In the genomic region with DNA sequence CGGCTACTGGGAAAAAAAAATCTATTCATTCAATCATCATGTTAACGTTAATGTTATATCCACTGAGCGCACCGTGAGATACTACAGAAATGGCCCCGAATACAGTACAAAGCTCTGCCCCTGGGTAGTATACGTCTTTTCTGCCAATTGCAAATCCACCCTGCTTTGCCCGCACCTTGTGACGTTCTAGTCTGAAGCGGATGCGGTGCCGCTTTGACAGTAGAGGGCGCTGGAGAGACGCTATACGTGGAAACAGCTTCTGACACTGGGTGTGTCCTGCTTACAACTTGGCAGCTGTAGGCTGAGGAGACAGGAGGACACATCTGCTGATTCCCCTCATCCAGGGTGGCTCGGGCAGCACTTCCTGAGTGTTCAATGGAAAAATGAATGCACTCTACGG, we compare ENCODE assay signal across 9 mouse cellular contexts.
DNase-seq lines count a peak whose midpoint lies in the region; ATAC-seq lines count a peak whose summit lies in the region.
"Had no signal": no experiment of that assay in that cellular context is flagged by ENCODE, and none has a peak within 500 bp of the region (broad histone marks: within the 10 kb centered on the region; RNA-seq: fewer than 3 reads in every experiment).

No protein-coding gene starts in this region.

- no peak overlapping the region for H3K9ac ChIP-seq in forebrain, embryonic 11.5 days (ENCODE audit: low read length)
- H3K9ac ChIP-seq in heart, embryonic 15.5 days = peak overlapping the region; percentile 33; the same call in 1 of the 2 replicates
- no peak overlapping the region for H3K9ac ChIP-seq in liver, embryonic 13.5 days
- H3K9ac ChIP-seq in neural tube, embryonic 13.5 days = no peak overlapping the region

- 10% methylated on average over 16 of the region's 16 CpGs for WGBS in forebrain, embryonic 11.5 days
- WGBS in heart, embryonic 15.5 days = 7% methylated on average over 16 of the region's 16 CpGs
- WGBS in liver, embryonic 13.5 days (ENCODE audit: insufficient replicate concordance) = 9% methylated on average over 16 of the region's 16 CpGs
- WGBS in neural tube, embryonic 13.5 days = 7% methylated on average over 16 of the region's 16 CpGs

- no peaks in the 10 kb centered on the region for H3K27me3 ChIP-seq in forebrain, embryonic 11.5 days (ENCODE audit: control insufficient read depth, insufficient read depth, low read length)
- H3K27me3 ChIP-seq in heart, embryonic 15.5 days = no peaks in the 10 kb centered on the region
- H3K27me3 ChIP-seq in liver, embryonic 13.5 days = no peaks in the 10 kb centered on the region
- H3K27me3 ChIP-seq in neural tube, embryonic 13.5 days = no peaks in the 10 kb centered on the region

- no peak overlapping the region for H3K27ac ChIP-seq in forebrain, embryonic 11.5 days (ENCODE audit: low read depth, low read length)
- H3K27ac ChIP-seq in heart, embryonic 15.5 days = no peak overlapping the region
- H3K27ac ChIP-seq in liver, embryonic 13.5 days = no peak overlapping the region
- no peak overlapping the region for H3K27ac ChIP-seq in neural tube, embryonic 13.5 days (replicated peaks)

- H3K9me3 ChIP-seq in forebrain, embryonic 11.5 days (ENCODE audit: control insufficient read depth, low read length) = no peaks in the 10 kb centered on the region
- no peaks in the 10 kb centered on the region for H3K9me3 ChIP-seq in heart, embryonic 15.5 days (replicated peaks)
- H3K9me3 ChIP-seq in liver, embryonic 13.5 days (replicated peaks) = no peaks in the 10 kb centered on the region
- H3K9me3 ChIP-seq in neural tube, embryonic 13.5 days = no peaks in the 10 kb centered on the region

- DNase-seq in CD8-positive naive resting alpha-beta T cell, adult 2 months (ENCODE audit: low read depth in 2 of 2, low spot score in 2 of 2) = peak; percentile 46 to 68
- peak; percentile 65 for DNase-seq in c-Kit-positive CD71-negative TER-119-negative erythroid progenitor cells, embryonic 14.5 days (ENCODE audit: low read depth)
- DNase-seq in forebrain, embryonic 11.5 days (ENCODE audit: low spot score) = peak; percentile 87
- peak; percentile 83 for DNase-seq in kidney, postnatal 14 days
- DNase-seq in liver, embryonic 13.5 days = peak; percentile 20
- DNase-seq in testis, postnatal 10 days (ENCODE audit: low spot score) = peak; percentile 86

- peak overlapping the region; percentile 3; the same call in 1 of the 2 replicates for H3K4me2 ChIP-seq in forebrain, embryonic 11.5 days (ENCODE audit: low read depth, low read length, severe bottlenecking)
- H3K4me2 ChIP-seq in heart, embryonic 15.5 days = peak overlapping the region; percentile 62
- H3K4me2 ChIP-seq in liver, embryonic 13.5 days = no peak overlapping the region
- peak overlapping the region; percentile 48 for H3K4me2 ChIP-seq in neural tube, embryonic 13.5 days

- H3K4me3 ChIP-seq in forebrain, embryonic 11.5 days (ENCODE audit: low read depth, low read length) = no peak overlapping the region
- H3K4me3 ChIP-seq in heart, embryonic 15.5 days = peak overlapping the region; percentile 35
- H3K4me3 ChIP-seq in liver, embryonic 13.5 days (replicated peaks) = no peak overlapping the region
- H3K4me3 ChIP-seq in neural tube, embryonic 13.5 days = no peak overlapping the region
- H3K4me3 ChIP-seq: erythroblast, embryonic 14.5 days had no signal

- H3K36me3 ChIP-seq in forebrain, embryonic 11.5 days (ENCODE audit: control insufficient read depth, insufficient read depth, low read length) = no peaks in the 10 kb centered on the region
- no peaks in the 10 kb centered on the region for H3K36me3 ChIP-seq in heart, embryonic 15.5 days
- H3K36me3 ChIP-seq in liver, embryonic 13.5 days = no peaks in the 10 kb centered on the region
- no peaks in the 10 kb centered on the region for H3K36me3 ChIP-seq in neural tube, embryonic 13.5 days

- no peaks in the 10 kb centered on the region for H3K4me1 ChIP-seq in forebrain, embryonic 11.5 days (replicated peaks; ENCODE audit: control insufficient read depth, insufficient read depth, low read length)
- H3K4me1 ChIP-seq in heart, embryonic 15.5 days (replicated peaks) = peaks cover 9% of the 10 kb centered on the region
- H3K4me1 ChIP-seq in liver, embryonic 13.5 days (replicated peaks) = no peaks in the 10 kb centered on the region
- H3K4me1 ChIP-seq in neural tube, embryonic 13.5 days (replicated peaks) = peaks cover 5% of the 10 kb centered on the region; the same call in 1 of the 2 replicates

- peak; percentile 83 for ATAC-seq in forebrain, embryonic 11.5 days (replicated peaks; ENCODE audit: low FRiP score)
- peak; percentile 61 for ATAC-seq in heart, embryonic 15.5 days (replicated peaks; ENCODE audit: insufficient number of reproducible peaks, insufficient read depth, low FRiP score, low read depth)
- peak; percentile 34; the same call in 1 of the 2 replicates for ATAC-seq in liver, embryonic 13.5 days (ENCODE audit: low read depth)
- ATAC-seq in neural tube, embryonic 13.5 days (ENCODE audit: low read depth) = peak; percentile 70

Comparison
In these comparisons a context has a peak if more than half of its experiments do, and no peak if none do; other contexts are left out.
1. DNase-seq: peak in every context shown above with its lines; median percentile 87 in forebrain, embryonic 11.5 days; 86 in testis, postnatal 10 days; 83 in kidney, postnatal 14 days; 65 in c-Kit-positive CD71-negative TER-119-negative erythroid progenitor cells, embryonic 14.5 days; 57 in CD8-positive naive resting alpha-beta T cell, adult 2 months; 20 in liver, embryonic 13.5 days.